Mouse (Mus musculus): Measurements from ENCODE around the gene Rims4.

Gene Rims4

GRCm38 (mm10) chr2:163871266-163871665, 47.2 kb downstream of the Rims4 start:
- in situ Hi-C loops (cut with MboI, MseI): no loop called here

GRCm38 (mm10) chr2:163869783-163870182, 48.7 kb downstream of the Rims4 start:
- in situ Hi-C loops (cut with MboI, MseI): no loop called here

- in situ Hi-C loops (cut with MboI, MseI): no loop called here
Measured at GRCm38 (mm10) chr2:163866061-163866460, 52.4 kb downstream of the Rims4 start.

GRCm38 (mm10) chr2:163865311-163865710, 53.2 kb downstream of the Rims4 start:
- in situ Hi-C loops (cut with MboI, MseI): no loop called here

GRCm38 (mm10) chr2:163858254-163858947, 60.1 kb downstream of the Rims4 start:
- in situ Hi-C loops (cut with MboI, MseI): no loop called here

- in situ Hi-C loops (cut with MboI, MseI): no loop called here
Measured at GRCm38 (mm10) chr2:163857233-163857632, 61.2 kb downstream of the Rims4 start.

GRCm38 (mm10) chr2:163853461-163853901, 65.0 kb downstream of the Rims4 start, which contains the start of gene Kcnk15:
Gene Kcnk15 (plus strand): TSS chr2:163853651.
- in situ Hi-C loops (cut with MboI, MseI): no loop called here

- in situ Hi-C loops (cut with MboI, MseI): no loop called here
Measured at GRCm38 (mm10) chr2:163842043-163842442, 76.4 kb downstream of the Rims4 start.

- in situ Hi-C loops (cut with MboI, MseI): no loop called here
Measured at GRCm38 (mm10) chr2:163839519-163839918, 79.0 kb downstream of the Rims4 start.

GRCm38 (mm10) chr2:163838043-163838442, 80.4 kb downstream of the Rims4 start:
- in situ Hi-C loops (cut with MboI, MseI): no loop called here

GRCm38 (mm10) chr2:163831163-163831562, 87.3 kb downstream of the Rims4 start:
- in situ Hi-C loops (cut with MboI, MseI): no loop called here

- in situ Hi-C loops (cut with MboI, MseI): no loop called here
Measured at GRCm38 (mm10) chr2:163826494-163826893, 92.0 kb downstream of the Rims4 start.

- in situ Hi-C loops (cut with MboI, MseI): no loop called here
Measured at GRCm38 (mm10) chr2:163825861-163826260, 92.6 kb downstream of the Rims4 start.

- in situ Hi-C loops (cut with MboI, MseI): no loop called here
Measured at GRCm38 (mm10) chr2:163823771-163824170, 94.7 kb downstream of the Rims4 start.

GRCm38 (mm10) chr2:163823248-163823647, 95.2 kb downstream of the Rims4 start:
- in situ Hi-C loops (cut with MboI, MseI): no loop called here

- in situ Hi-C loops (cut with MboI, MseI): no loop called here
Measured at GRCm38 (mm10) chr2:163820607-163821006, 97.9 kb downstream of the Rims4 start, which contains the start of gene Ccn5. Gene Ccn5 (plus strand): TSS chr2:163820861.

- in situ Hi-C loops (cut with MboI, MseI): loop anchor here (5.0 kb wide), 1 partner anchor 48 kb away; no protein-coding TSS in a partner anchor
Measured at GRCm38 (mm10) chr2:163814739-163815465, 103.6 kb downstream of the Rims4 start.

GRCm38 (mm10) chr2:163813077-163813476, 105.4 kb downstream of the Rims4 start:
- in situ Hi-C loops (cut with MboI, MseI): no loop called here
